Mouse (Mus musculus) left cerebral cortex, adult 11 months (tissue): ENCODE measurements around the gene Scd4.
A peak's percentile ranks its signal among the peaks of the same experiment; 100 is the strongest.
"Not testable (repeated sequence)": the region's sequence is repeated elsewhere in the genome, so short reads cannot be mapped to it uniquely, and the experiment has no call there.

ENCODE experiments used
- DNase-seq: peaks from one replicate; pipeline ENCODE4 v3.0.0; 2022; ENCODE audit warnings: low spot score

Gene Scd4

DNA sequence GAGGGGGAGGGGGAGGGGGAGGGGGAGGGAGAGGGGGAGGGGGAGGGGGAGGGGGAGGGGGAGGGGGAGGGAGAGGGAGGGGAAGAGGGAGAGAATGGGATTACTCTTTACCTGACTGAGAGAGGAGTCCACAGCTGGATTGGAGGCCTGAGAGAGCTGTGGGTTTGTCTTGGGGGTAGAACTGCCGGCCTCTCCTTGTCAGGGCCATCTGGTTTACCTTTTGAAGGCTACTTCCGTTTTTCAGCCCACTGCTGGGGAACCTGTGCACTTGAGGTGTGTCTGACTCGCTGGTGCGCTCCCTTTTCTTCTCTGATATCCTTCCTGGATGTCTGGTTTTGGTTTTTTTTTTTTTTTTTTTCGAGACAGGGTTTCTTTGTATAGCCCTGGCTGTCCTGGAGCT lies 15.5 kb upstream of the Scd4 start:
- DNase-seq: no peak

GRCm38 (mm10) chr19:44318545-44318944 lies 14.3 kb upstream of the Scd4 start:
- DNase-seq: no peak

- DNase-seq: no peak
Observed at GRCm38 (mm10) chr19:44320316-44320715, 12.6 kb upstream of the Scd4 start.

DNA sequence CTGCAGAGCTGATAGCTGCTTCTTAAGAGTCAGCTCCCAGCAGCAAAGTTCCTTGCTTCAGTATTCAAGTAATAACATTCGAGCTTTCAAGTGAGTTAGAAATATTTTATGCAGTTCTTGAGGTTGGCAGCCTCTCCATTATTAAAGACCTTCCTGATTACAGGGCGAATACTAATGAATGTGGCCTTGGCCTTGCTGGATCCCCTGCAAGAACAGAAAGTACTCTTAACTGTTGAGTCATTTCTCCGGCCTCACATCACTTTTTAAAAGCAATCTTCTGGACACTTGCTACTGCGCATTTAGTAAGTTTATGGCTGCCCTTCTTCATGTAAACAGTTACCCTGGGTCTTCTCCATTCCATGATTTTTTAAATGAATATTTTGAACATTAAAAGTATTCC lies 11.7 kb upstream of the Scd4 start:
- DNase-seq: no peak

GRCm38 (mm10) chr19:44321631-44322030 lies 11.3 kb upstream of the Scd4 start:
- no peak for DNase-seq

DNA sequence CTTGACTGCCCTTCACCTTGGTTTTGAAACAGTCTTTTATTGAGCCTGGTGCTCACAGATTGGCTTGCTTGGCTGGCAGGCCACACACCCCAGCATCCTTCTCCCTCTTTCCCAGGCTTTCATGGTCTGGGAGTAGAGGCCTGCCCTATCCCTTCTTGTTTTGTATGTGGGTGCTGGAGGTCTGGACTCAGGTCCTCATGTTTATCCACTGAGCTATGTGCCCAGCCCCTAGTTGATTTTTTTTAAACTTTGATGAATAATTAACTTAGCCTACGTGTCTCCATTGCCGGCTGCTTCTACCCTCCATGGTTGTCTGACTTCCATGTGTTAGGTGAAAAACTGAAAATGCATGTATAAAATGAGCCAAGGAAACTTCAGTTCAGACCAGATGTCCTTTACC lies 3.3 kb upstream of the Scd4 start:
- DNase-seq: no peak

GRCm38 (mm10) chr19:44331128-44331527 lies 1.8 kb upstream of the Scd4 start:
- not testable (repeated sequence) for DNase-seq

DNA sequence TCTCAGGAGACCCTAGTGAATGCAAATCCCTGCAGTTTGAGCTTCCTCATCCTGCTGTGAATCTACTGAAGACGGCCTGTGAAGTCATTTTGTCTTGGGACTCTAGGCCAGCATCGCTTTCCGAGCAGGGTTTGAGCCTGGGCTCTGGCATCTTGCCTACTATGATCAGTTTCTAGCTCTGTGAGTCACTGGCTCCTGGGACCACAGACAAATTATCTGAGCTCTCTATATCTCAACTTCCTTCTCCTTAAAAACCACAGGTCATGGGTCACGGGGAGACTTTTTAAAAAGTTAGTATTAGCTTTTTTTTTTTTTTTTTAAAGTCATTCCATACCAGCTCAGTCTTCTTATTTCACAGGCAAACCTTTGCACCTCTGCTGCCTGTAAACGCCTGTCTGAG lies 981 bp upstream of the Scd4 start:
- DNase-seq: no peak

DNA sequence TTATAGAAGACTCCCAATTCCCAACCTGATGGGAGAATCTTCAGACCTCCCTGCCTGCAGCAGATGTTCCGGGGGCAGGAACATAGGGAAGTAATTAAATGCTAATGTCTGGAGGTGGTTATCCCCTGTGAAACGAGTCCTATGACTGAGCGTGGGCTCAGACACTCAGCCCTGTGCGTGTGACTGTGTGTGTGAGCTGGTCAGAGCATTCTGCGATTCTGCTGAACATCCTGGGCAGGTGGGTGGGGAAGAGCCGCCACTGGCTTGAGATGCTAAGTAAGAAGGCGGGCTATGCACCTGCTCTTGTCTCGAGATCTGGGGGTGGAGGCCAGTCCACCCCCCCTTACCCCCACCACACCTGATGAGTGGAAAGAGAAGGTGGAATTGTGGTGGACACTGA lies 566 bp upstream of the Scd4 start:
- no peak for DNase-seq

- DNase-seq: no peak
Observed at GRCm38 (mm10) chr19:44333991-44334390, 1.1 kb downstream of the Scd4 start.

GRCm38 (mm10) chr19:44335876-44336662 lies 3.2 kb downstream of the Scd4 start:
- DNase-seq: no peak

- DNase-seq: no peak
Observed at GRCm38 (mm10) chr19:44349689-44350088, 16.8 kb downstream of the Scd4 start.

DNA sequence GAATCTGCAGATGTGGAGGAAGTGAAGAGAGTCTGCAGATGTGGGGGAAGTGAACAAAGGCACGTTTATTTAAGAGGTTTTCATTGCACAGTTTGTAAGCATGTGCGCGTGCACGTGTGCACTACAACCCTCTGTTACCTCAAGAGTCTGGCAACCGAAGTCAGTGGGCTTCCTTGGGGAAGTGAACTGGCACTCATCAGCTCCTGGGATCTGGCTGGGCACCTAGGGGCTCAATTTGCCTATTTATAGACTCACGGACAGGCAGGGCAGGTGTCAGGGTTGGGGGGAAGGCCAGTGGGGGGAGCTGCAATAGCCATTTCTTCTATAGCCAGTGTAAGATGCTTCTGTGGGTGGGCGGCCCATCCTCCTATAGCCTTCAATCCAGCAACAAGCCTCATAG lies 18.9 kb downstream of the Scd4 start:
- no peak for DNase-seq

DNA sequence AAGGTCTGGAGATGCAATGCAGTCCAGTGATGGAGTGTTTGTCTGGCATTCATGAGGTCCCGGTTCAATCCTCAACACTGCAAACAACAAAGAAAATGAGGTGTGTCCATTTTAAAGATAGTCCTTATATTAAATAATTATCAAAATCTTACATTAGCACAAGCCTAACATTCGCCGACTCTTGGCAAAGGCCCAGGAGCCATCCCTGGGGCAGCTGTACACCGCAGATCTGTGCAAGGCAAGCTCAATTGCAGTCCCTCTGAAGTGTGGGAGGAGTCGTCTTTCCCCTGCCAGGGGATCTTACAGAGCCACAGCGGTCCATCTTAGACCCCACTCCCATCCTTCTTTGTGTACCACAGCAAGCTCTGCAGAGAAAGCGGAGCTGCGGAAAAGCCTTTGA lies 25.8 kb downstream of the Scd4 start:
- DNase-seq: no peak

DNA sequence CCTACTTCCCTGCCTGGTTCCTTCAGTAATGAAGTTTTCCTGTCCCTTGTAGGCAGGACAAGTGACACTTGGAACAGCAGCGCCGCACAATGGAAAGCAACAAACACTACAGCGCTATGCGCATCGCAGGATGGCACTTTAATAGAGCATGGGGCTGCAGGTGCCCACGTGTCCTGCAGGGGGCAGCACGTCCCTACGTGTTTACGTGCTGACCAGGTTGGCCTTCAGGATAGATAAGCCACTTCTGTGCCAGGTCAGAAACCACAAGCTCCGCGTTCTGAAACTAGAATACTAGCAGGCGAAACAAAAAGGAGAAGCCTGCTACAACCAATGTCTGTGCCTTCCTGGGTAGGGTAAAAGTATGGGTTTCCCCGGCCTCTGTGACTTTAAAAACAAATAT lies 30.6 kb downstream of the Scd4 start:
- DNase-seq: peak; percentile 65

GRCm38 (mm10) chr19:44364029-44364428 lies 31.1 kb downstream of the Scd4 start:
- DNase-seq: peak; percentile 13

DNA sequence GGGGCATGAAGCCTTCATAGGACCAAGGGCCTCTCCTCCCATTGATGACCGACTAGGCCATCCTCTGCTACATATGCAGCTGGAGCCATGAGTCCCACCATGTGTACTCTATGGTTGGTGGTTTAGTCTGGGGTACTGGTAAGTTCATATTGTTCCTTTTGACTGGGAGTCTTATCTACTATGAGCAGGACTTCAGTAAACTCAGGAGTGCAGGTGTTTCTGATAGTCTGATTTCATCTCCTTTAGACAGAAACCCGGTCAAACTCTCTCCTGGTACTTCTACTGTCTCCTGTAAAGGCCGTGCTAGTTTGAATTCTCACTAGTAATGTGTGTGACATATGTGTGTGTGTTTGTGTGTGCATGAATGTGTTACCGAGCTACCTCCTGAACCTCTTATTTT lies 32.8 kb downstream of the Scd4 start:
- DNase-seq: no peak

DNA sequence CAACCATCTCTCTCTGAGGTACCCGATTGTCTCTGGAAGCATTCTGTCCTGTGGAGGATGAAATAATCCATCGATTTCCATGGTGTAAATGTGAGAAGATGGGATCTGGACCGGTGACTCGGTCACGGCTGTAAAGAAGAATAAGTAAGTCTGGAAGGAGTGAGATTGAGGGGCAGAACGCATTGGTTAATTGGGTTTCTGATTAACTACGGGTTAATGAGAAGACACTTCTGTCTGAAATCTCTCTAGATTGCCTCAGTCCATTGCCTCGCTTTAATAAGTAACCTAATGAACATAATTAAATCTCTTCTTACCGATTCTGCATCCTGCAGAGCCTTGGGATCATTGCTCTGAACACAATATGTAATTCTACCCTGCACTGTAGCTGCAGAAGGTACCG lies 34.2 kb downstream of the Scd4 start:
- not testable (repeated sequence) for DNase-seq

DNA sequence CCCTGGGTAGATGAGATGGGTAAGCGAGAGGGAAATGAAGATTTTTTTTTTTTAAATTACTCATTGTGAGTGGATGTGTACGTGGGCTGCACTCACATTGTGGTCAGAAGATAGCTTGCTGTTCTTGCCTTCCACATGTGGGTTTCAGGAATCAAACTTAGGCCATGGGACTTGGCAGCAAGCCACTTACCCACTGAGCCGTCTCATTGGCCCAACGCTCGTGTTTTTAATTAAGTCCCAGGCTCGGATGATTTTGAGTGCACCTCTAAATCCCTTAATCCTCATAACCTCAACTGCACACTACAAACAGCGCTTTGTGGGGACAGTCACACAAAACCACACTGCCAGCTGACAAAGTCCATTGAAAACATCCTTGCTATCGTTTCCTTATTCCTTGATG lies 36.5 kb downstream of the Scd4 start:
- no peak for DNase-seq

- DNase-seq: no peak
Observed at GRCm38 (mm10) chr19:44370231-44370630, 37.3 kb downstream of the Scd4 start.

GRCm38 (mm10) chr19:44372969-44373368 lies 40.1 kb downstream of the Scd4 start:
- DNase-seq: peak; percentile 78

DNA sequence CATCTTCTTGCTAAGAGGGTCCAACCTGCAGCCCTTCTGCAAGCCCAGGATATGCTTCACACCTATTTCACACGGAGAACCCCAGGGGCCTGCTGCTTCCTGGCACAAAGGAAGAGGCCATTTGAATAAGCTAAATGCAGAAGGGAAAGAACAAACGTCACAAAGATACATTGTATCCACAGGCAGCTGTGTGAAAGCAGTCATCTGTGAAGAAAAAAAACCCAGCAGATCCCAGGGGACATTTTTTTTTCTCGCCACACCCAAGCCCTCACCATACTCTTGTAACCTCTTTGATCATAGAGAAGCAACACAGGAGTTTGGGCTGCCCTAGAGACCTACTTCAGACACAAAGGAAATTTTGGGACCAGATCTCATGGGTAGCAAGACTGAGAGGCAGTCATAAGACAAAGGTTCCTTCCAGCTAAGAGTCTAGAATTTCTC lies 43.6 kb downstream of the Scd4 start:
- no peak for DNase-seq

- no peak for DNase-seq
Observed at GRCm38 (mm10) chr19:44377629-44378375, 44.9 kb downstream of the Scd4 start.

- DNase-seq: no peak
Observed at GRCm38 (mm10) chr19:44379090-44379489, 46.2 kb downstream of the Scd4 start.
